Mouse (Mus musculus) adrenal gland, adult 2 months (tissue): ENCODE measurements at regions not wholly inside any gene's neighbourhood (a gene's known extent, or its start where the extent isn't known, plus 50 kb on each side); places are given as distances from the start of the nearest gene placed in this dataset.

Experiments
- DNase-seq: peaks from one replicate; pipeline ENCODE4 v3.0.0; 2021

- no peak for DNase-seq
Observed at GRCm38 (mm10) chr15:40435156-40435555, 301.0 kb downstream of the 9330182O14Rik start.

- no peak for DNase-seq
Observed at GRCm38 (mm10) chr15:40436688-40437087, 302.5 kb downstream of the 9330182O14Rik start.

GRCm38 (mm10) chr15:40439827-40440226 is 305.7 kb downstream of the 9330182O14Rik start:
- DNase-seq, result no peak

- DNase-seq, result no peak
Observed at GRCm38 (mm10) chr15:40448623-40449022, 314.5 kb downstream of the 9330182O14Rik start.

DNA sequence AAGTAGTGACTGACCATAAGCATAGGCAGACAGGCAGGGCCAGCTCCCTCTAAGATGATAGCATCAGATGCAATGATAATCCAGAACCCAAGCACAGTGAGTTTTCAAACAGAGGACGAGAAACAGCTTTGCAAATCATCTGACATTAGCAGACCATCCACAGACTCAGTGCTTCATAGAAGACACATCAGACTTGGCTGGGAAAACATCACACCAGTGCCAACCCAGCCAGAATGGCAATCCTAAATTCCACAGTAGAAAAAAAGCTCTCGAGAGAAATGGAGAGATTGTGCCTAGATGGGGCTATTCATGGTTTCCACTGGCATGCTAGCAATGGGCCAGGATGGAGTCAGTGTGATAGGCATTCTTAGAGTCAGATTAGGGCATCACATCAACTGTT is 319.1 kb downstream of the 9330182O14Rik start:
- DNase-seq, result no peak

DNA sequence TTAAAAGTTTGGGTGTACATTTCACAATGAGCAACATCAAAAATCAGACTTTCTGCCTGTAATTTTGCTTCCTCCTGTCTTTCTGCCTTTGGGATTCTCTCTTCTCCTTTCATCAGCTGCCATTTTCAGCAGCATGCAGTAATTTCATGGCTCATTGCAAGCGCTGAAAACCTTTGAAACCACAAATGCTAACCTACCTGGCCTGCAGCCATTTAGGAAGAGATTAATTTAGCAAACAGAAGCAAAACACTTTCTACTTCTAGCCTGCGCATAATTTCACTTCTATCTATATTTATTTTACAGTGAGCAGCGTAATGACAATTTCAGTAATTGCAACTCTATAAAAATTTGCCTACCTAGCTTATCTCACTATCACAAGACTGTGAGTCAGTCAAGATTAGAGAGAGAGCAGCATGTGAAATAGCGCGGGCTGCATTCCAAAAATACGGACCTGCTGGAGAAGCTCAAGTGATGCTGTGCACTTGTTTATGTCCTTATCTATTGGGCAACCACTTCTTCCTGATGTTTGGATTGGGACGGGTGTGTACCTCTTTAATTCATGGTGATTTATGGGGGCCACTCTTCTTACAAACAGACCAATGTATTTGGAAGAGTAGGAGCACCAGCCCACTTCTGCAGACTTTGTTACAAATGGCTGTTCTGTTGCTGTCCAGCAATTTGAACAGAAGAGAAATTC is 341.6 kb downstream of the 9330182O14Rik start:
- DNase-seq, result no peak

GRCm38 (mm10) chr15:40480386-40480785 is 346.2 kb downstream of the 9330182O14Rik start:
- DNase-seq, result no peak

- DNase-seq, result no peak
Observed at GRCm38 (mm10) chr15:40481239-40481638, 347.1 kb downstream of the 9330182O14Rik start.

GRCm38 (mm10) chr15:40485997-40486396 is 351.8 kb downstream of the 9330182O14Rik start:
- no peak for DNase-seq

GRCm38 (mm10) chr15:40501180-40502125 is 367.3 kb downstream of the 9330182O14Rik start:
- DNase-seq, result no peak

DNA sequence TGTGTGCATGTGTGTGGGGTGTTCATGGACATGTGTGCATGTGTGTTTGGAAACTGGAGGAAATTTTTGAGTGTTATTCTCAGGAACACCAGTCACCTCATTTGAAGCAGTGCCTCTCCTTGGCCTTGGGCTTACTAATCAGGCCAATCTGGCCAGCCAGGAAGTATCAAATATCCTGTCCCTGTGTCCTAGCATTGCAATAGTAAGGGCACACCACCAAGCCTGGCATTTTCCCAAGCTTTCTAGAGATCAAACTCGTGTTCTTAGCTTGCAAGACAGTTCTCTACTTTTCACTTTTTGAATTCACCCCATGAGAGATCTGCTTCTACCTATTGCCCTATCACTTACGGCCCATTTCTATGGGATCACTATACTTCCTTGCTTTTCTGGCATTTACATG is 376.7 kb downstream of the 9330182O14Rik start:
- DNase-seq, result no peak

DNA sequence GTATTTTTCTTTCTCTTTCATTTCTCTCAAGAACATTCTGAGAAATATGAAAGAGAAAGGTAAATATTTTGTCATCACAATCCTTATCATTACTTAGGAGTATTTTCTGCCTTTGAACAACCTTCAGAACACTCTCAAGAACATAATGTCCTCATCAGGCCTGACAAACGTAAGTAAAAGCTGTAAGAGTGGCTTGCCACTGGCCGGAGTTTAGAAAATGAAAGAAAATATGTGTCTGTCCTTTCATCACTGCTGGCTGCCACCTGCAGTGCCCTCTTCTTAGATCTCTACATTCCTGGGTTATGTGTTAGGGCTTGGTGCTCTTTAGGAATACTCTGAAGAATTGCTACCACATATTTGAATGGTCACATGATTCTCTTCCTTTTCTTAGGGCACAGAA is 390.2 kb downstream of the 9330182O14Rik start:
- DNase-seq, result no peak

GRCm38 (mm10) chr15:40533451-40533873 is 399.3 kb downstream of the 9330182O14Rik start:
- no peak for DNase-seq

GRCm38 (mm10) chr15:40561661-40562060 is 427.5 kb downstream of the 9330182O14Rik start:
- DNase-seq, result no peak

DNA sequence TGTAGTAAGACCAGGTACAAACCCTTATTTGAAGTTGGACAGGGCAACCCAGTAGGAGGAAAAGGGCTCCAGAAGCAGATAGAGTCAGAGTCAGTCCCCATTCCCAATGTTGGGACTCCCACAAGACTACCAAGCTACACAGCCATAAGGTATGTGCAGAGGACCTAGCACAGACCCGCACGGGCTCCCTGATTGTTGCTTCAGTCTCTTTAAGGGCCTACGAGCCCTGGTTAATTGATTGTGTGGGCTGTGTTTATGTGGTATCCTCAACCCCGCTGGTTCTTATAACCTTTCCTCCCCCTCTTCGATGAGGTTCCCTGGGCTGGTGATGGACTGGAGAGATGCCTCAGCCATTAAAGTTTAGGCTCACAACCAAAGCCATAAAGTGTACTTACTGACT is 431.6 kb downstream of the 9330182O14Rik start:
- no peak for DNase-seq

- DNase-seq, result no peak
Observed at GRCm38 (mm10) chr15:40566481-40566880, 432.3 kb downstream of the 9330182O14Rik start.

DNA sequence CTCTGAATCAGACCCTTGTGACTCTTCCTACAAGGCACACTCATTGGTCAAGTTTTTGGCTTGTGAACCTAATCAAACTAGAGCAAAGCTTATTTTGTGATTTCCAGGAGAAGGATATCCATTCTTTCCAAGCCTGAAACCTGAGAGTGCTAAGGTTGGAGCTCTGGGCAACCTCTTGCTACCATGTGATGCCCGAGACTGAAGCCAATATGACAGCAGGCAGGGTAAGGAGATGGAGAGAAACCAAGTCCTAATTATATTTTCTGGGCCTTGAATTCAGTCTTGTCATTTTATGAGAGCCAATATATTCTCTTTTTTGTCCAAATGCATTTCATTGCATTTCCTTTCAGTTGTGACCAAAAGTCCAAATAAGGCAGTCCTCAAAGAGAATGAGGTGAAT is 434.5 kb downstream of the 9330182O14Rik start:
- DNase-seq, result no peak
